Mouse (Mus musculus): Measurements from ENCODE around the gene Ube2z.

The Ube2z gene

GRCm38 (mm10) chr11:96006852-96007515 is 58.2 kb downstream of the Ube2z start:
- in situ Hi-C loops (cut with MboI) = no loop called here

GRCm38 (mm10) chr11:96006367-96006851 is 58.8 kb downstream of the Ube2z start:
- in situ Hi-C loops (cut with MboI) = no loop called here

DNA sequence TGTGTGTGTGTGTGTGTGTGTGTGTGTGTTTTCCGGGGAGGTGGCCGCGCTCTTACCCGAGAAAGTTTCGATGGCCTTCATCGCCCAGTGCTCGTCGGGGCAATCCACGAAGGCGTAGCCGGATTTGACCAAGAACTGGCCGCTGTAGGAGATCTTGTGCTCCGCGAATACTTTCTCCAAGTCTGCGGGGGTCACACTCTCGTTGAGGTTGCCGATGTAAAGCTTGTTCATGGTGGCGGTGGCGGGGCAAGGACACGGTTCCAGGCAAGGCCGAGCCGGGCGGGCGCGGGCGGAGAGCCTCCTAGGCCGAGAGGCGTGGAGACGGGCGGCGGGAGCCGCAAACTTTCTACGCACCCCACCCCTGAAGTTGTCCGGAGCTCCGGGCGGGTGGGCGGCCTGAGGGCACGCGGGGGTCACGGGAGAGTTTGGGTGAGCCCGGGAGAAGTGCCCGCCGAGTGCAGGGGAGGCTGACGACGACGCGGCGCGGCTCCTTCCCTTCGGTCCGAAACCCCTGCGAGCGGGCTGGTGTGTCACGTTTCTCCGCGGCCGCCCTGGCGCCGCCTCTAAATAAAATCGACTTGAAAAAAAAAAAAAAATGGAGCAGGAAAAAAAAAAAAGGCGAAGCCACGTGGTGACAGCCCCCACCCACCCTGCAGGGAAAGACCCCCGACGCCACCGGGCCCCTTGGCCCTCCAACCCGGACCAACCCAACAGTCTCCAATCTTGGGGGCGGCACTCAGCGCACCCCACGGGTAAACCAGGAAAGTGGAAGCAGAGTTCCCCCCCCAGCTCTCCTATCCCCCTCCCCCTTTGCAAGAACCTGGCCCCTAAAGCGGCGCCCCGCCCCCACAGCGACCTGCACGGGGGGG is 59.6 kb downstream of the Ube2z start, which contains the start of gene Igf2bp1:
Gene Igf2bp1 (minus strand): TSS at position 538 of the 869 bp plus-strand sequence.
- in situ Hi-C loops (cut with MboI) = no loop called here

DNA sequence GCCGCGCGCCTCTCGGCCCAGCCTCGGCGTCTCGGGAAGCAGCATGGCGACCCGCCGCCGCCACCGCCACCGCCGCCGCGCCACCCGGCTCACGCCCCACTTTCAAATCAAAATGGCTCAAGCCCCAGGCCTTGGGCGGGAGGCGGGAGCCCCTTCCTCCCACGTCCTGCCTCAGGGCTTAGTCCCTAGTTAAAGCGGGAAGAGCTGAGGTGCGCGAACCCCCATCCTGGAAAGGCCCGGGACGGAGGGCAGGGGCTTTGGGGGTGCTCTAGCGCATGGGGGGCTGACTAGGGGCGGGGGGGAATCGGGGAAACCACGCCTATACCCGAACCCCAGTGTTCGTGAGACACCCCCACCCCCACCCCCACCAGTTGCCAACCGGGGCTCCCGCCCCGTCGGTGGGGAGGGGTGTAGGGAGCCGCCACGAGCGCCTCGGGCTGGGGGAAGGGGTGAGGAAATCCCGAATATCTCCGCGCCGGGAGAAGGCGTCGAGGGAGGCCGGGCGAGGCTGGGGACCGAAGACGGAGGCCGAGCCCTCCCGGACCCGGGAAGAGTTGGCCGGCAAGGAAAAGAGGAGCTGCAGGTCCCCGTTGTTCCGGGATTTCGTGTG is 60.3 kb downstream of the Ube2z start:
- in situ Hi-C loops (cut with MboI) = no loop called here

DNA sequence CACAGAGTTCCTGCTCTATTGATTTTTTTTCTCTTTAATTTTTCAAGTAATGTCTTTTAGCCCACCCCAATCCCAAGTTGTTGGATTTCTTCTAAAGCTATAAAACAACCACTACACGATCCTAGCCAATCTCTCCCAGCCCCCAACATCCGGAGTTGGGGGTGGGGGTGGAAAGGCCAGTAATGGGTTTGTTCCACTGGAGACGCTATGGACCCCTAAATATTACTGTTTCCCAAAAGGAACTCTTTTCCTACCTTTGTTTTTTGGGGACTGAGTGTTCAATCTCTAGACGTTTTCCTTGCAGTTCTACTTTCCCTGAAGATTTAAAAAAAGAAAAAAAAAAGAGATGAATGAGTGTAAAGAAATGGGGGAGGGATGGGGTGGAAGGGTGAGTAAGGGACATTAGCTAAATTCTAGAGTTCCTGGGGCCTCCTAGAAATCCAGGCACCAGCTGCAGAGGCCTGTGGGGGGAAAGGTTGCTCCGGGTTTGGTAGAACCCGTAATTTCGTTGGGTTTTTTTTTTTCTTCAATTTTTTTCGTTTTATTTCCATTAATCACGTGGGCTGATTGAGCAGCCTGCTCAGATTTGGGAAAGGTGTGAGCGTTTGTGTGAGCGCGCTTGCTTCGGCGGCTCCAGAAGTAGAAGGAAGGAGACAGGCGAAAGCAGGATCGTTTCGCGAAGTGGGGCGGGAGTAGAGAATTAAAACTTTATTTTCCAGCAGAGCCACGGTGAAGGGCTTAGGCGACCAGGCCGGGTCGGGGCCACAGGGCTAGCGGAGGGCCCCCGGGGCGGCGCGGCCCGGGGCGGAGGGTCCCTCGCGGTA is 61.0 kb downstream of the Ube2z start:
- in situ Hi-C loops (cut with MboI) = no loop called here

DNA sequence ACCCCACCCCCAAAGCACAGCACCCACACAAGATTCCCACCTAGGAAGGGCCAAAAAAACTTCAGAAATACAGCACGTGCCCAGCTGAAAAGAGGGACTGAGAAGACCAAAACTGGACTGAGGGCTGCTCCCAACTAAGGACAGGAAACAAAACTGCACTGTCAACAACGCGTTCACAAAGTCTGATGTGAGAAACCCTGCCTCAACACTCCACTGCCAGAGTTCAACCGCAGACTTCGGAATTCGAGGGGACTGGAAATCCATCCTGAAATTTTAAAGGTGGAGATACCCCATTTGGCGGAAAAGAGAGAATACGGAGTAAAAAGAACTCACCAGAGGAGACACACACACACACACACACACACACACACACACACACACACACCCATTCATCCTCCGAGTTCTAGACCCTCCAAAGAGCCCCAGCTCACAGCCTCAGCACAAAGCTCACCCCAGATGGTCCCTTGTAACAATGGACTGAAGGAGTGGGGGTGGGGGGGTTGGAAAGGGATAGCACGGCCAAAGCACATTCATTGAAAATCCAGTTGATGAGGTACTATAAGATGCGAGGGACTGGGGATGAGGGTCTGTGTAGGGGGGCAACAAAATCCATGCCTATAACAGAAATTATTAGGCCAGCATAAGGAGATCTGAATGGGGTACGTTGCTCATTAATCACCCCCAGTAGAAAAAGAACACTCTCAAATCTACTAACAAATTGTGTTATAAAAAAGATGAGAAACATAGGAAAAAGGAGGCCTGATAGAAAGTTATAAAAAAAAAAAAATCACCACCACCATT is 61.9 kb downstream of the Ube2z start:
- in situ Hi-C loops (cut with MboI) = no loop called here
